Mouse (Mus musculus): ENCODE data around the gene Asb14. TPM values are rescaled to one million over a fixed set of nuclear protein-coding genes. Genes with fewer than 3 reads are reported as not detected.
"Not testable (repeated sequence)": the region's sequence is repeated elsewhere in the genome, so short reads cannot be mapped to it uniquely, and the experiment has no call there.

Gene Asb14
- polyA plus RNA-seq, 1 experiment from 2014 or later = 0.54 TPM

DNA sequence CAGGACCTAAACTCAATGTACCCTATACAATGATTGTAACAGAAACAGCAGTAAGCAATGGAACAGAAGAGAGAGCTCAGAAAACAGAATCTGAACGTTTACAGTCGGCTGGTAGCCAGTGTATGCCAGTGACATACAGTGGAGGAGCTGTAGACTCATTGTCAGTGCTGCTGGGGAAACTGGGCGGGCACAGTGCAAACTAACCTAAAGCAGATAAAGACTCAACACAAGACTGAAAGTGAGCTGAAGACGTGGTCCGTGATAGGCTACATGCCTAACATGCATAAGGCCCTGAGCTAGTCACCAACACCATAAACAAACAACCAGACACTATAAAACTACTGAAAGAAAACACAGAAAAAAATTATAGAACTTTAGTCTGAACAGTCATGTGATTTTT is 12.7 kb upstream of the Asb14 start:
- H3K4me1 ChIP-seq (ENCODE audit: control insufficient read depth, insufficient read depth, low read length) = no peaks in the 10 kb centered on the region
- no peak overlapping the region for H3K4me3 ChIP-seq (ENCODE audit: low read depth, low read length)
- H3K36me3 ChIP-seq (ENCODE audit: control insufficient read depth, insufficient read depth, low read length) = no peaks in the 10 kb centered on the region
- H3K9ac ChIP-seq (ENCODE audit: low read depth, low read length) = no peak overlapping the region
- no peak overlapping the region for H3K27ac ChIP-seq (replicated peaks; ENCODE audit: low read depth, low read length)
- no peaks in the 10 kb centered on the region for H3K9me3 ChIP-seq (ENCODE audit: control insufficient read depth, low read length)
- H3K27me3 ChIP-seq (replicated peaks; ENCODE audit: control insufficient read depth, insufficient read depth, low read length) = no peaks in the 10 kb centered on the region
- 81% methylated on average over 5 of the region's 5 CpGs for WGBS
- no peak overlapping the region for H3K4me2 ChIP-seq (ENCODE audit: low read depth, low read length)
- ATAC-seq (ENCODE audit: low read depth) (no peak), DNase-seq (ENCODE audit: low spot score) (no peak)

GRCm38 (mm10) chr14:26887244-26887643 is 7.1 kb upstream of the Asb14 start:
- no peak for ATAC-seq (ENCODE audit: low read depth)
- H3K9ac ChIP-seq (ENCODE audit: low read depth, low read length) = no peak overlapping the region
- no peaks in the 10 kb centered on the region for H3K36me3 ChIP-seq (ENCODE audit: control insufficient read depth, insufficient read depth, low read length)
- DNase-seq (ENCODE audit: low spot score) = no peak
- no peaks in the 10 kb centered on the region for H3K9me3 ChIP-seq (ENCODE audit: control insufficient read depth, low read length)
- H3K4me3 ChIP-seq (ENCODE audit: low read depth, low read length) = no peak overlapping the region
- H3K27me3 ChIP-seq (replicated peaks; ENCODE audit: control insufficient read depth, insufficient read depth, low read length) = no peaks in the 10 kb centered on the region
- H3K27ac ChIP-seq (replicated peaks; ENCODE audit: low read depth, low read length) = no peak overlapping the region
- no peaks in the 10 kb centered on the region for H3K4me1 ChIP-seq (ENCODE audit: control insufficient read depth, insufficient read depth, low read length)
- no peak overlapping the region for H3K4me2 ChIP-seq (ENCODE audit: low read depth, low read length)
- WGBS = 77% methylated on average over 3 of the region's 3 CpGs

DNA sequence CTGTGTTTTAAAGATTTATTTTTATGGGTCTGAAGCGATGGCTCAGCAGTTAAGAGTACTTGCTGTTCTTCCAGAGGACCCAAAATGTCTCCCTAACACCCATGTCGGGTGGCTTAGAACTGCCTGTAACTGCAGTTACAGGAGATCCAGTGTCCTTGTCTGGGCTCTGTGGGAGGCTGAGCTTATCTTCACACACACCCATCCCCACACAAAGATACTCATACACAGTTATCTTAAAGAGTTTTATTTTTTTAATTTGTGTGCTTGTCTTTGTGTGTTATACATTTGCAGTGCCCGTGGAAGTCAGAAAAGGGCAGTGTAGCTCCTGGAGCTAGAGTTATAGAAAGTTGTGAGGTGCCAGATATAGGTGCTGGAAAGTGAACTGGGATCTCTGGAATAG is 3.6 kb upstream of the Asb14 start:
- Histone ChIP-seq H3K4me2 (ENCODE audit: low read depth, low read length) (no peak overlapping the region), H3K27ac (replicated peaks; ENCODE audit: low read depth, low read length) (no peak overlapping the region), H3K27me3 (replicated peaks; ENCODE audit: control insufficient read depth, insufficient read depth, low read length) (no peaks in the 10 kb centered on the region), H3K4me3 (ENCODE audit: low read depth, low read length) (no peak overlapping the region), H3K4me1 (ENCODE audit: control insufficient read depth, insufficient read depth, low read length) (no peaks in the 10 kb centered on the region), H3K9ac (ENCODE audit: low read depth, low read length) (no peak overlapping the region), H3K9me3 (ENCODE audit: control insufficient read depth, low read length) (no peaks in the 10 kb centered on the region), H3K36me3 (ENCODE audit: control insufficient read depth, insufficient read depth, low read length) (no peaks in the 10 kb centered on the region)
- ATAC-seq (ENCODE audit: low read depth) = no peak
- 85% methylated on average over 3 of the region's 3 CpGs for WGBS
- DNase-seq (ENCODE audit: low spot score) = no peak

DNA sequence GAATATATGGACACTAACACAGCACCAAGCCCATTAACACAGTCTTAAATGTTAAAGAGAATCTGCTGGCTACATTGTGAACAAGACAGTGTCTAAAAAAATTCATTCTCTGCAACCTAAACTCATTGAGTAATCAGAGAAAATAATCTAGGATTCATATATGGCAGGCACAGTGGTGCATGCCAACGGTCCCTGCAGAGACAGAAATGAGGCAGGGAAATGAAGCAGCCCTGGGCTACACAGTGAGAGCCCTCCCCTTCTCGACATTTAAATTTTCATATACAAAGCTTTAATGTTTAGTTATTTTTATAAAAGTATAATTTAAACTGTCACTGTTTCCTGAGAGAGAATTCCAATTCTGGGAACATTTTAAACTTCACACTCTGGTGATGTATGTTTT is 5.1 kb downstream of the Asb14 start:
- WGBS = 89% methylated on average over 2 of the region's 2 CpGs
- Histone ChIP-seq H3K4me1 (ENCODE audit: control insufficient read depth, insufficient read depth, low read length) (no peaks in the 10 kb centered on the region), H3K36me3 (ENCODE audit: control insufficient read depth, insufficient read depth, low read length) (no peaks in the 10 kb centered on the region), H3K4me3 (ENCODE audit: low read depth, low read length) (no peak overlapping the region), H3K9ac (ENCODE audit: low read depth, low read length) (no peak overlapping the region), H3K27me3 (replicated peaks; ENCODE audit: control insufficient read depth, insufficient read depth, low read length) (no peaks in the 10 kb centered on the region), H3K27ac (replicated peaks; ENCODE audit: low read depth, low read length) (no peak overlapping the region), H3K4me2 (ENCODE audit: low read depth, low read length) (no peak overlapping the region), H3K9me3 (ENCODE audit: control insufficient read depth, low read length) (no peaks in the 10 kb centered on the region)
- ATAC-seq (ENCODE audit: low read depth) (no peak), DNase-seq (ENCODE audit: low spot score) (no peak)

DNA sequence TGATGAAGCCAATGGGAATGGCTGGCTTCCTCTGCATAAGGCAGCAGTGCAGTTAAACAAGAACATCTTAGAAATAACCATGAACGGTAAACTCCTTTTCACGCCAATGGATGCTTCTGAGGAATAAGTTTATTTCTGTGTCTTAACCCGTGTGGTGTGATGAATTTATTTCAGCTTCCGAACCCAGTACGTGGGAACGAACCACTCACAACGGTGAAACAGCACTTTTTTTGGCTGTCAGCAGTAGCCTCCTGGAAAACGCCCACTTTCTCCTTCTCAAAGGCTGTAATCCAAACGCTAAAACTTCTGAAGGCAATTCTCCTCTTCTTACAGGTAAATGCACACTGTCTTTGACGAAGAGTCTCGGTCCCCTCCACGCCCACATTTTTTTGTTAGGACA is 6.5 kb downstream of the Asb14 start:
- no peaks in the 10 kb centered on the region for H3K36me3 ChIP-seq (ENCODE audit: control insufficient read depth, insufficient read depth, low read length)
- 81% methylated on average over 12 of the region's 12 CpGs for WGBS
- no peak overlapping the region for H3K4me3 ChIP-seq (ENCODE audit: low read depth, low read length)
- no peak overlapping the region for H3K27ac ChIP-seq (replicated peaks; ENCODE audit: low read depth, low read length)
- H3K27me3 ChIP-seq (replicated peaks; ENCODE audit: control insufficient read depth, insufficient read depth, low read length) = no peaks in the 10 kb centered on the region
- H3K9ac ChIP-seq (ENCODE audit: low read depth, low read length) = no peak overlapping the region
- no peaks in the 10 kb centered on the region for H3K4me1 ChIP-seq (ENCODE audit: control insufficient read depth, insufficient read depth, low read length)
- ATAC-seq (ENCODE audit: low read depth) = no peak
- no peaks in the 10 kb centered on the region for H3K9me3 ChIP-seq (ENCODE audit: control insufficient read depth, low read length)
- DNase-seq (ENCODE audit: low spot score) = no peak
- no peak overlapping the region for H3K4me2 ChIP-seq (ENCODE audit: low read depth, low read length)

- no peak for ATAC-seq (ENCODE audit: low read depth)
- Histone ChIP-seq H3K27ac (replicated peaks; ENCODE audit: low read depth, low read length) (no peak overlapping the region), H3K4me3 (ENCODE audit: low read depth, low read length) (no peak overlapping the region), H3K27me3 (replicated peaks; ENCODE audit: control insufficient read depth, insufficient read depth, low read length) (no peaks in the 10 kb centered on the region), H3K4me2 (ENCODE audit: low read depth, low read length) (no peak overlapping the region), H3K4me1 (ENCODE audit: control insufficient read depth, insufficient read depth, low read length) (no peaks in the 10 kb centered on the region), H3K9me3 (ENCODE audit: control insufficient read depth, low read length) (no peaks in the 10 kb centered on the region), H3K36me3 (ENCODE audit: control insufficient read depth, insufficient read depth, low read length) (no peaks in the 10 kb centered on the region), H3K9ac (ENCODE audit: low read depth, low read length) (no peak overlapping the region)
- no peak for DNase-seq (ENCODE audit: low spot score)
- WGBS = 86% methylated on average over 4 of the region's 4 CpGs
These were observed 13.0 kb downstream of the Asb14 start for GRCm38 (mm10) chr14:26907401-26907800.

DNA sequence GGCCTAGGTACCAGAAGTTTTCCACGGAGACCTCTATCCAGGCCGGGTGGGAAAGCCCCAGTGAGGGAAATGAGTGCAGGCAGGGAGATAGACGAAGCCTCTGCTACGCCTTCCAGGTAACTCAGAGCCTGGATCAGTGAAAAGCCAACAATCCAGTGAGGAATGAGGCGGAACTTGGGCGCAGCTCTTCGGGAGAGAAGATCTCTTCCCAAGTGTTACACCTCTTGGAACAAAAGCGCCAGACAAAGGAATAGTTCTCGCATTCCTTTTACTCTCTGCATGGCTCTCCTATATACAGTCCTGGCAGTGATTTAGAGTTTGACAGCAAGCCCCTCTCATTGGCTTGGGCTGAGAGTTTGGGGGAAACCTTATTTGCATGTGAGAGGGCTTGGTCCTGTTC is 16.1 kb downstream of the Asb14 start:
- not testable (repeated sequence) for H3K9me3 ChIP-seq (ENCODE audit: control insufficient read depth, low read length); H3K27ac ChIP-seq (replicated peaks; ENCODE audit: low read depth, low read length); H3K4me1 ChIP-seq (ENCODE audit: control insufficient read depth, insufficient read depth, low read length); ATAC-seq (ENCODE audit: low read depth); DNase-seq (ENCODE audit: low spot score); H3K4me3 ChIP-seq (ENCODE audit: low read depth, low read length); H3K36me3 ChIP-seq (ENCODE audit: control insufficient read depth, insufficient read depth, low read length); H3K27me3 ChIP-seq (replicated peaks; ENCODE audit: control insufficient read depth, insufficient read depth, low read length); H3K9ac ChIP-seq (ENCODE audit: low read depth, low read length); H3K4me2 ChIP-seq (ENCODE audit: low read depth, low read length)
- 50% methylated on average over 9 of the region's 9 CpGs for WGBS

DNA sequence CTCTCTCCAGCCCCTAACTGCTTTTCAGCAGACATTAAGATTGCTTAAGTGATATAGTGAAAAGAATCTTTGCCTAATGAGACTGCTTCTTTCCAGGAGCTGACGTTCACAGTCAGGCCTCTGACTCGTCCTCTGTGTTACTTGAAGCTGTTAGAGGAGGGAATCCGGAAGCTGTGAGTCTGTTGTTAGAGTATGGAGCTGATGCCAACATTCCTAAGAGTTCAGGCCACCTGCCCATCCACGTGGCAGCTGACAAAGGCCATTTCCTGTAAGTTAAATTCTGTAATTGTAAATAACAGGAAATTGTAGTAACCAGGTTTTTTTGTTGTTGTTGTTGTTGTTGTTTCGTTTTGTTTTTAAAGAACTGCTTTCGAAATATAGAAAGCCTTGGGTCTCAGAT is 16.8 kb downstream of the Asb14 start:
- Histone ChIP-seq H3K27ac (replicated peaks; ENCODE audit: low read depth, low read length) (no peak overlapping the region), H3K27me3 (replicated peaks; ENCODE audit: control insufficient read depth, insufficient read depth, low read length) (no peaks in the 10 kb centered on the region), H3K4me1 (ENCODE audit: control insufficient read depth, insufficient read depth, low read length) (no peaks in the 10 kb centered on the region), H3K4me3 (ENCODE audit: low read depth, low read length) (no peak overlapping the region), H3K9me3 (ENCODE audit: control insufficient read depth, low read length) (no peaks in the 10 kb centered on the region), H3K9ac (ENCODE audit: low read depth, low read length) (no peak overlapping the region), H3K4me2 (ENCODE audit: low read depth, low read length) (no peak overlapping the region), H3K36me3 (ENCODE audit: control insufficient read depth, insufficient read depth, low read length) (no peaks in the 10 kb centered on the region)
- WGBS = 71% methylated on average over 6 of the region's 6 CpGs
- ATAC-seq (ENCODE audit: low read depth) = no peak
- DNase-seq (ENCODE audit: low spot score) = peak; percentile 62

GRCm38 (mm10) chr14:26911826-26912225 is 17.5 kb downstream of the Asb14 start:
- H3K36me3 ChIP-seq (ENCODE audit: control insufficient read depth, insufficient read depth, low read length) = no peaks in the 10 kb centered on the region
- no peaks in the 10 kb centered on the region for H3K27me3 ChIP-seq (replicated peaks; ENCODE audit: control insufficient read depth, insufficient read depth, low read length)
- ATAC-seq (ENCODE audit: low read depth) (peak; percentile 27; the same call in 1 of the 2 replicates), DNase-seq (ENCODE audit: low spot score) (peak; percentile 27)
- no peaks in the 10 kb centered on the region for H3K9me3 ChIP-seq (ENCODE audit: control insufficient read depth, low read length)
- WGBS = 86% methylated on average over 13 of the region's 13 CpGs
- no peak overlapping the region for H3K4me3 ChIP-seq (ENCODE audit: low read depth, low read length)
- H3K4me2 ChIP-seq (ENCODE audit: low read depth, low read length) = no peak overlapping the region
- H3K9ac ChIP-seq (ENCODE audit: low read depth, low read length) = no peak overlapping the region
- no peaks in the 10 kb centered on the region for H3K4me1 ChIP-seq (ENCODE audit: control insufficient read depth, insufficient read depth, low read length)
- H3K27ac ChIP-seq (replicated peaks; ENCODE audit: low read depth, low read length) = no peak overlapping the region

All from embryonic facial prominence, embryonic 14.5 days (tissue).